Mouse (Mus musculus) kidney, adult 9 months (tissue): ENCODE measurements at regions not wholly inside any gene's neighbourhood (a gene's known extent, or its start where the extent isn't known, plus 50 kb on each side); places are given as distances from the start of the nearest gene placed in this dataset.
A peak's percentile ranks its signal among the peaks of the same experiment; 100 is the strongest.

Source experiments
- DNase-seq: peaks from one replicate; pipeline ENCODE4 v3.0.0; 2022

DNA sequence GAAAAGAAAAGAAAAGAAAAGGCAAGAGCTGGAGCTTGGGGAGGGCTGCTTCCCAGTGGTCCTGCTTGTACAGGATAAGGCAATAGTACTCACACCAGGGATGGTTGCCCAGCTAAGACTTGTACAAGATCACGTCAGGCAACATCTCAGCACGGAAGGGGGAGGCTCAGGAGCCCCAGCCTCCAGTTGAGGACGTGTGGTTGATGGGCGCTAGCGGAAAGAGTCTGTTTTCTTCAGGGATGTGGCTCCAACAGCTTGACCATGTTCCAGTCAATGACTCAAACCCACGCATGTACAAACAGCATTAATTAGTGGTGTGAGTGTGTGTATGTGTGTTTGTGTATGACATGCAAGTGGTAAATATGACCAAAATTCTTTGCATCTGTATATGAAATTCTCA is 153.1 kb upstream of the Rpl34 start:
- DNase-seq = no peak

DNA sequence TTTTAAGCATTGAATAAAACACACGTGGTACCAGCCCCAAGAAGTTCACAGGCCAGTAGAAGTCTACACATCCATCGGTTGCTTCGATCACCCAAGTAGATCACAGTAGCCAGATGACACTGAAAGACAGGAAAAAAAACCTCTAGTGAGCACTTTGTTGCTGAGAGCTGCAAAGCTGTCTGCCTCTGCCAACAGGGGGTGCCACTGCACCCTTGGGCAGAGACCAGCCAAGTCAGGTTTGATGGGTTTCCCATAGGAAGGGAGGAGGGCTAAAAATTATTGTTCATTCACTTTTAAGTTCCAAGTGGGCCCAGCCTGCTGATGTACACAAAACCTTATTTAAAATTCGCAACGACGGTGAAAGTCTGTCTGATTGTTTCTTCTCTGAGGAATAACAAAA is 150.3 kb upstream of the Rpl34 start:
- no peak for DNase-seq

DNA sequence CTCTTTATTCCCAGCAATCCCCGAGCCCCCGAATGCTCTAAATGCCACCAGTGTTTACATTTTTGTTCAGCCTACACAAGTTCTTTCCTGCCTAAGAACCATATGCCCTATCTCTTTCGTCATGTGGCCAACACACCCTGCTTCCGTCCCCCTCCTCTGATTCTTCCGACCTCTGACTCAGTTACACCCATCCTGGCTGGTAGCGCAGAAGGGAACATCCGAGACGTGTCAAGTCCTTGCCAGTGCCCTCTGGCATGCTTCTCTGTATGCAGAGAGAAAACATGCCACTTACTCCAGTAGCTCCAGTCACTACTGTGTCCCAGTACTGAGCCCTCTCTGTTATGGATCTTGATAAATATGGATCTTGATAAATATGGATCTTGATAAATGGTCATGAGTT is 149.3 kb upstream of the Rpl34 start:
- no peak for DNase-seq

DNA sequence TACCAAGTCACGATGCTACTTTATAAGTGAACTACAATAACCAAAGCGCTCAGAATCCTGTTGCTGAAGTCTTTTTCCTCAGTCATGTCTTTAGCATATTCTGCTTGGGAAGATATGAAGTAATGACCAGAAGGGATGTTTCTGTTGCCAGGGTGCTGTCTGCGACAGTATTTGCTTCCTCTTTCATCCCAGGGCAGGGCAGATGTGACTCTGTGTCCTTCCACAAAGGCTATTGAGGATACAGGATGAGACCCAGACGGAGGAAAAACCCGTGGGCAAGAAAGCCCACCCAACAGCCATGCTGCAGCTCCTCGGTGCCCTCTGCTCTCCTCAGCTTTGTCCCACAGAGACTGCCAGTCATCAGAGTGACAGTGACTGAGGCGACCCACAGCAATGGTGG is 148.6 kb upstream of the Rpl34 start:
- DNase-seq = no peak

DNA sequence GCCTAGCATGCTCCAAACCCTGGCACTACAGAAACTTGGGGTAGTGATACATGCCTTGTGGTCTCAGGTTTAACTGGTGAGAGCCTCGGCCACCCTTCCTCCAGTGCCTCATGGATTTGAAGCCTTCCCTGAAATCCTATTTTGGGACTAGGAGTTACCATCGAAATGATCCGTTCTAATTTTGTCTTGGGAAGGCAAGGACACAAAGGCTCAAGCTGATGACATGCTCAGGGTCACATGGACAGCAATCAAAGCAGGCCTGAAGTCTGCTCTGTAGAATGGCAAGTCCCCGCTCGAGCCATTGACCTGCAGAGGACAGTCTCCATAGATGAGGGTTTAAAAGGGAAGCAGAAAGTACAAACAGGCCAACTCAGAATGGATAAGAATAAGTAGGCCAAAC is 147.8 kb upstream of the Rpl34 start:
- no peak for DNase-seq

DNA sequence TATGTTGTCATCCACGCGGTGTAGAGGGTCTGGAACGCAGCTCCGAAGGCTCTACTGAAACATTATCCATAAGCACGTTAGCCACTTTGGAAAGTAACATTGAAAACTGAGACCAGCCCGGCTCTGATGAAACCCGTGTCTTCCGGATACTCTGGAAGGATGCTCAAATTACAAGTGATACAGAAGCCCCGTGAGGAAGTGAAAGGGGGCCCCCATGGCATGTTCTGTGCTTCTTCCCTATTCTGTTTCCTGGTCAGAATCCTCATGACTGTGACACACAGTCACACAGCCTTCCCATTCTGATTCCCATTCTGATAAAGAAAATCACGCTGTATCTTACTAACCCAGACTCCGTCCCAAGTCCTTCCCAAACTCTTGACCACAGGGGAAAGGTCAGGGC is 143.5 kb upstream of the Rpl34 start:
- DNase-seq = no peak

DNA sequence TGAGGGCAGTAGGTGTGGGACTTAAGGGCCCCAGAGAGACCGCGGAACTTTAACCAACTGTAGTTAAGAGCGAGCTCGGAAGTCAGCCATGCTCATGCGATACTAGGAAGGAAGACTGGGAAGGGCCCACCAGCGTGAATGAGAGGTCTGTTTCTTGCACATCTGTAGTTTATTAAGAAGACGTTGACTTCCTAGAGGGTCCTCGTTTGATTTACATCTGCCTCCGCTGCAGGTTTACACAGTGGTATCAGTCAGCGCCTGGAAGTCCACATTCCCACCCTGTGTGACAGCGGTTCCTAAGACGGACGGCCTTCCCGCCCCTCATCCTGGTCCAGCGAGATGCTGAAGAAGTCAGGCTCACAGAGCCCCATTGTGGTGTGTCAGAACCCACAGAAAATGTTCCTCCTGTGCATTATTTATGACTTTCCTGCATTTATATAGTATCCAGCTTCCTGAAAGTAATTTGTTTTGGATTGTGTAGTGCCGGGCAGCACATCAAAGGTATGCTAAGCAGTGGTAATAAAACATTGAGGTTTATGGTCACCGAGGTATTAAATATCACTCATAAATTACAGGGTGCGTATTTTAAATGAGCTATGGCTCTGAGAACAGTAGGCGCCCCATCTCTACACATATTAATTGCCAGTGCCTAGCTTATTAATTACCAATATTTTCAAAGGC is 136.9 kb upstream of the Rpl34 start:
- no peak for DNase-seq

DNA sequence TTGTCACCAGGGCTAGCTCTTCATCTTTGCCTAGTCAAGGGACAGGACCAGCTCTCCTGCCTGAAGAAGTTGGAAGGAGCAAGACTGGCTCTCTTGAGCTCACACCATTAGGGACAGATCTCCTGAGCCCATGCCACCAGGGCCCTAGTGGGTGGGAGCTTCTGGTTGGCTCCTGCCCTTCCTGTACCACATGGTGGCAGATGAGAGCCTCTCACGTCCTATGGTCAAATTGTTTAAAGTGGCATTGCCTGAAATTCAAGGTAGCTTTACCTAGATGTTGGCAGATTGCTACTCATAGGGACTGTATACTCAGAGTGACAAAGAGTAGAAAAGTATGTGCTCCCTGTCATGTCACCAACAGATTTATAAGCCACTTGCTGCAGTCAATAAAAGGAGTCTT is 134.6 kb upstream of the Rpl34 start:
- DNase-seq = no peak

DNA sequence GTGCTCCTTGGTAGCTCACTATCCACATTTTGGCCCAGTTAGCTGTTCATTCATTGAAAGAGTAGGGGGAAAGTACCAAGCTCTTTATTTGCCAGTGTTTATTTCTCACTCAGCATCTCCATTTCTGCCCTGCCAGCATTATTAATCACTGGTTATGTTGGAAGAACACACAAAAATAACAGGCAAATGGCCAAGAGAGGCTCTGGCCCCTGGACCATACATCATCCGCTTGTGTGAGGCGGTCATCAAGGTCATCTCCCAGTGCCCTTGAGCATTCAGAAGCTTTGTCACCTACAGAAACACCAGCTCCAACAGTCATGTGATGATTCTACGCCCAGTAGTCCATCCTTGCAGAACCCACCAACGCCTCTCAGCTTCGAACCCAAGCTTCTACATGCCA is 133.2 kb upstream of the Rpl34 start:
- DNase-seq = no peak

DNA sequence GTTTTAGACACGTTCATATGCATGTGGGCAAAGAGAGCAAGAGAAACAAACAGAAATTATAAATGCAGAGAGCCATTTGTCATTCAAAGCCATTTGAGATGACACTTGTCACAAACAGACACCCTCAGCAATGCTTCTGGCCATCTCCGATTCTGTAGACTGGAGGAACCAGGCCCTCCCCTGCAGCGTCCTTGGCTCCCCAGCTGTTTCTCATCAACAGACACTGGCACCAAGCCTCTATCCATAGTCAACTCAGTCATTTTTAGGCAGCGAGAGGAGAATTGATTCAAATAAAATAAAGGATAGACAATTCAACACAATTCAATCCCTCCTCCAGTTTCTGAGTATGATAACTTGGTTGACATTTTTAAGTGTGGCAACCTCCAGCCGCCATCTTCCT is 130.1 kb upstream of the Rpl34 start:
- DNase-seq = no peak

DNA sequence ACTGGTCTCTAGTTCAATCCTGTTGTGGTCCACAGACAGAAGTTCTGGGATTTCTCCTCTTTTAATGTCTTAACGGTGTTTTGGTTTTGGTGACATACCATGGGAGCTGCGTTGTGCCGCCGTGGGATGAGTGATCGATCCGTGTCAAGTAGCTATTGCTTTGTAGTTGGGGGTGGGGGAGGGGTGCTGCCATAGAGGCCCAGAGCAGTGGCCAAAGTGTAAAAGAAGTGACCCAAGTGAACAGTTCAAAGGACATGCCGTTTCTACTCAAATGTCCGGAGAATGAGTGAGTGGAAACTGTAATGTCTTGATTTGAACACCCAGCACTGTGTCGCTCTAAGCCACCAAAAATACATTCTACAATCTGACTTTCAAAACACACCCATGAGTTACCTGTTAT is 123.7 kb upstream of the Rpl34 start:
- DNase-seq = no peak

DNA sequence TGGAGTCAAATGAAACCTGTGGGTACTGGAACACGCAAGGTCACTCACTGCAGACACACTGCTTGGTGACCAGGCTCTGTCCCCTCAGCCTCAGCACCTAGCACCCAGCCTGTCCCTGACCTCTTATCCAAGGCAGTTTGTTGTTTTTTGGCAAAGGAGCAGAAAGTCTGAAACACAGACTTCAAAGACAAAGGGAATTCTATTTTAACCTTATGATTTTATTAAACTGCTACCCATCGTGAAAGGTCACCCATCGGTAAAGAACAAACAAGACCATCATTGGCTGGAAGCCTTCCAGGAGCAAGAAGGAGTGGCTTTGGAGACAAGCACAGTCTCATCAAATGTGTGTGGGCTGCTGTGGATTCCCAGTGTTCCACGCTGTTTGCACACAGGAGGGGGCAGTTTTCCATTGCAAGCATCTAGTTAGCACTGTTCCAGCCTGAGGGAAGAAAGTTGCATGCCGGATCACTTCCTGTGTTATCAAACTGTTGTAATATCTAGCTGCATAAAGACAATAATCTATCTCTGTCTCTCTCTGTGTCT is 120.6 kb upstream of the Rpl34 start:
- DNase-seq = no peak

DNA sequence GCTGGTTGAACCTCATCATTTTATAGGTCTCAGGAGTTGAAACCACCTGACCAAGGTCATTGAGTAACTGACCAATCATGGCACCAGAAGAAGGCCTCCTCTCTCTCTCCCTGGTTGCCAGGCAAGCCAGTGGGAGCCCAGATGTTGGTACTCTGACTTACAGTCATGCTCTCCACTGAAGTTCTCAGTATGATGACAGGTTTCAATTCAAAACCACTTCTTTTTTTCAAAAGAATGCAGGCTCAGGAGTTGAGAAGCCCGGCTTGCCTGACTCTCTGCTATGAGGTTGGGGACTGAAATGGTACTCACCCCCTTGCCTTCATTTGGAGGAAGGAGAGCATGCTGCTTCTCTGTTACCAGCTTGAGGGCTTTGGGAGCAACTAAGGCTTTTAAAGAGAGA is 111.6 kb upstream of the Rpl34 start:
- DNase-seq = no peak

DNA sequence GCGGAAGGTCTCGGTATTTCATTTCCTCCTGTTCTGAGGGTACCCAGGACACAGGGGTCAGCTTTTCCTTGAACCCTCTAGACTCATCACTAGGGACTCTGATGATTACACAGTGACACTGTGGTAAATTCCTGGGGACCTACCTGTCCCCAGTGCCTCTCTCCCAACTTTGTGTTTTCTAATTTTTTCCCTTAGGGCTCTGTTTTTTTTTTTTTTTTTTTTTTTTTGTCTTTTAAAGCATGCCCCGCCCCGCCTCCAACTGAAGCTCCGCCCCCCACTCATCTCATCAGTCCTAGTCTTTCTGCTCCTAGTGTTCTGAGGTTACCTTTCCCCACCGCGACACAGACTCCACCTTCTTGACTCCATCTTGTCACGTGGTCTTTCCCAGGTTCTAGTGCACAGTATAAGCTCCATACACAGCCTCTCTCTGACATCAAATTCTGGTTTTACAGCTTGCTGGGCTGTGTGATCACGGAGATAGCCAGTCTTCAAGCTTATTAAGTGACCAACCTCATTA is 109.8 kb upstream of the Rpl34 start:
- DNase-seq = no peak

DNA sequence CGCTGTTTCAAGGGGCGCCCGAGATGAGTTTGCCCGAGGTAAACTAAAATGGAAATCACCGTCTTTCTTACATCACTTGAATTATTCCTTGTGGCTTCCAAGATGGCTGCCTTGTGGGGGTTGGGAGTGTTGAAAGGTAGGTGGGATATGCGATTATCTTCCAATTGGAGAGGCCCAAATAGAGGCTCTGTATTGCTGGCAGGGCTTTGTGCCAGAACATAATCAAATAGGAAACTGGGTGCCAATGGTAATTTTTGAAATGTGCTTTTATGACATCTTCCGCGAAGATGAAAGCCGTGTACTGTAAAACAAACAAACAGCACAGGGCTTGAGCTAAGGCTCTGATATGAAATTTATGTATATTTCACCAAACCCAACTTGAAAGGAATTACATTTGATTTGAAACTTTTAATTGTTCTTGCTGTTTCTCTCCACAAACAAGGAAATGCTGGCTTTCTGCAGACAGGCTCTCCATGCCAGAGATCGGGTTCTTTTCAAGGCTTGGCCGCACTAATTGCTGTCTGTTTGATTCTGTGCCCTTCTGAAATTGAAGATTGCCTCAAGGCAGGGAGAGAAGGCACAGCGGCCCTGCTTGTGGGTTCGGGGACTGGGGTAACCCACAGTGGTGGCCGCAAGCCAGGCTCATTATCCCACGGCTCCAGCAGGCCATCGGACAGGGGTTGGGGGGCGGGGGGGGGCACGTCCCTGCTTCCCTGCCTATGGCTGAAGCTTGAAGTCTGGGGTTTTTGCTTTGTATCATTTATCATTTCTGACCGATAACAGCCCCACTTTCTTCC is 108.6 kb upstream of the Rpl34 start:
- DNase-seq = no peak

DNA sequence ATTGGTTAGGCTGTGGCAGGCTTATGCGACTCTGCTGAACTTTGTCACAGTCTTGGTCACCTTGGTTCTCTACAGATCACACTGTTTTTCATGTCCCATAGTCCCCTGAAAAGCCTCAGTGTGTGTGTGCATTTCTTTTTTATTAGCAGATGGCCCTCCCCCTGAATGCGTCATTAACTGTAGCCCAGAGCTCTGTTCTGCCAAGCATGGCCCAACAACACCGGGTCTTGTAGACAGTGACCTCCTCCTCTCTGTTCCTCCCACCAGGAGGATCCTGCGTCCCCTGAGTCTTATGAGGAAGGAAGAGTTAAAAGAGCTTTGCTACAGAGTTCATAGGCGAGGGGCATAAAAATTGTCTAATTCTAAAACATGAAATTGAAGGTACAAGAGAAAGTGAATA is 103.5 kb upstream of the Rpl34 start:
- no peak for DNase-seq

DNA sequence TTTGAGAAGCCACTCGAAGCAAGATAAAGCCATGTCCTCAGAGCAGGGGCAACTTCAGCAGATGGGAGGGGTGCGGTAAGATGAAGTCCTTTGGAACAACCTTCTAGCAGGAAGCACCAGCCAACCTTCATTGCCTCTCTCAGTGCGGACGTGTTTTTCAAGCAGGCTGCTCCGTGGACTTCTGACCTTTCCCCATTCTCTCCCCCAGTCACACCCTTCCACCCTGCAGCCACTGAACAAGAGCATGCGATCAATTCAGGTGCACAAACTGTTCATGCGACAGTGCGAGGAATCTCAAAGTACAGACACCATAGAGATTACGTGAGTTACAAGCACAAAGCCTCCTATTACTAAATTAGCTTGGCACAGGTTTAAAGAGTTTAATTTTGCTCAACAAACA is 102.9 kb upstream of the Rpl34 start:
- DNase-seq = peak; percentile 34

DNA sequence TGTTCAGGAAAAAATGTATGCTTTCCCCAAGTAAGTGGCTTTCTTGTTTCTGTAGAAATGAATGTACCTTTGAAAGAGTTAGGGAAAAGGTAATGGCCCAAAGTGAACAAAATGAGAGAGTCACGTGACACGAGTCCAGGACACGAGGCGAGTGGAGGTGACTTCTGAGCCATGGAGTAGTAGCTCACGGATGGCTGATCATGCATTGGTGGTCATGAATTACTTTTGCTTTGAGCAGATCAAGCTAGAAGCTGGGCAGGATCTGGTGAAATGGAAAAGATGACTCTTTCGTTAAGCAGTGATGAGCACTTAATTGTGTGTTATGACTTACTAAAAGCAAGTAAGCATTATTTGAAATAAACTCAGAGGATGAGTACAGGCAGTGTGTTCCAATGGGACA is 101.6 kb upstream of the Rpl34 start:
- peak; percentile 54 for DNase-seq

DNA sequence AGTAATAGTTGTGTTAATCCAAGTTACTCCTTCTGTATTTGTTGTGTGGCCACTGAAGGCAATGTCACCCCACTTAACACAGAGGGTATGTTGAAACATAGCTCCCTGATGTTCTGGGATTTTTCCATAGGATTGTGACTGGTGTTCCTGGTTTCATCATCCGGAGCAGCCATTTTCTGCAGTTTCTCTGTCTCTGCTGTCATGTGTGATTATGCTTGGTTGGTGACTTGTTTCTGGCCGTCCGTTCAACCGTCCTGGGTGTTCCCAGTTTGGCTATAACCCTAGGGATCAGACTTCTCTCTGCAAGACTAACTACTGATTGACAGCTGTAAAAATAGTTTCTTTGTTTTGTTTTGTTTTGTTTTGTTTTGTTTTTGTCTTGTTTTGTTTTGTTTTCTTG is 98.1 kb upstream of the Rpl34 start:
- no peak for DNase-seq

DNA sequence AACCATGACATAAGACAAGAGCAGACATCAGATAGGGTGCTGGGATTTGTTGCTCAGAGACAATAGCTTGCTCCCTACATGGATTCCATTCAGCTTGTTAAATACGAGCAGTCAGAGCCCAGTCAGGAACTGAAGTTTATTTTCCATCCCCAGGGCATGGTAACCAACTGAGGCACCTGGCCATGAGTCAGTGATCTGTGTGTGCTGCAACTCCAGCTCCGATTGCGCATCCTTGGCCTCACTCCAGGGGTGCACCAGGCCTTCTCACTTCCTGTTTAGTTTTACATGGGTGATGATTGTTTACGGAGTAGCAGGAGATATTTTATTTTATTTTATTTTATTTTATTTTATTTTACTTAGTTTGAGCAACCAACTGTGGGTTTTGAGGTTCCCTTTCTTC is 97.7 kb upstream of the Rpl34 start:
- DNase-seq = no peak

DNA sequence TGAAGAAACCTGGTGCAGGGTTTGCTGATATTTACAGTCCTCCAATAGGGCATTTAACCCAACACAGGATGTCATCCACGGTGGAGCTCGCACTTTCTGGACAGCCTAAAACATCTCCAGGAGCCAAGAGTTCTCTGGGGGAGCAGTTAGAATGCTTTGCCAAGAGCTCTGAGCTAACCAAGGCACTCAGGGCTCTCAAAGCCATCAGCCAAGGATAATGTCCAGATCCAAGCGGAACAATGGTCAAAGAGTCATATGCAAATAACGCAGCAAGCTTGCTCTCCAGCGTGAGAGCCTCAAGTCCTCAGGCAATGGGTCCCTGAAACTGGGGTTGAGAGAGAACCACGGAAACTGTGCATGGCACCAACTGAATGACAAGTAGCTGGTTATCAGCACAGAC is 96.8 kb upstream of the Rpl34 start:
- DNase-seq = no peak

DNA sequence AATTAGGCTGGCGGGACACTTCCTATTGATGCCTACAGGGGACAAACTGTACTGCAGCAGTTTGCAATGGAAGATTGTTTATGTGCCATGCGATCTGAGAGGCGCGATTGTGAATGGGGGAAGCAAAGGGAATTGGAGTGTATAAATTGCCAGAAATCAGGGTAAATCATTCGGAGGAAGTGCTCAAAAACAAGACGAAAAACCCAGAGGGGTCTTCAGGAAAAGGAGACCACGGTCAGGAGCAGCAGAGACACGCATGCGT is 89.6 kb upstream of the Rpl34 start:
- no peak for DNase-seq

DNA sequence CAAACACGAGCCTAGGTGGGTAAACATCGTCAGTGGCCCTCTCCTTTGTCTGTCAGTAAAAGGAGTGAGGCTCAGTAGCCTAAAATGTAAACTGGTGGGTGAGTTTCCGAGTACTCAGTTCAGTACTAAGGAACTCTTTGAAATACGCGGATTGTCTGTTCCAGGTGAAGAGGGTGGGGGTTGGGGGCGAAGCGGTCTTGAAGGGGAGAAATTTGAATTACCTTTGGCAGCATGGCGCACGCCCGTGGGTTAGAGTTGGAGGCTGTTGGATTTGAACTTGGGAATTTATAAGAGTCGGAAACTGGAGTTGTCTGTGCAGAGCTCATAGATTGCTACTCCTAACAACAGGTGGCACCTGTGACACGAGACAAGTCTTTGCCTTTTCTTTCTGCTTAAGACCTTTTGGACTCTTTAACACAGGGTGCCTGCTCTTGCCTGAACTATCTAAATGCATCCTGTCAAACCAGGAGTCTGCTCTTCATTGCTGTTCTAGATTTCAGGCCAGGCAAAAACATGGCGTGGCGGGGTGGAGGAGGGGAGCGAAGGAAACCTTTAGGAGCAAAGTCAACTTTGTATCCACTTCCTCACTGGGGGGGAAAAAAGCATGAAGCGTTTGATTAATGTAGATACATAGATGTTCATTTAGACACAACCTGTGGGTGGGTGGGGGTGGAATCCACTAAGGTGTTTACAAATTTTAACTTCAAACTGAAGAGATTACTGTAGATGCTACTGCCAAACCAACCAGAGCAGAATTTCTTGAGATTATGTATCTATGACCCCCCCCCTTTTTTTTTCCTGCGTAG is 89.0 kb upstream of the Rpl34 start:
- DNase-seq = no peak
